Mouse (Mus musculus): Measurements from ENCODE around the gene Mogs.

GRCm38 (mm10) chr6:83161921-83162641 lies 46.8 kb downstream of the Mogs start:
- TF ChIP-seq RAD21 (IDR thresholded peaks at IDR 0.05; ENCODE audit: low read depth, low read length) (no peak), CTCF (conservative IDR thresholded peaks at IDR 0.05 in 1 of 2, IDR thresholded peaks at IDR 0.05 in 1 of 2; ENCODE audit: low read depth in 2 of 2, low read length in 2 of 2) (no peak), ZNF384 (IDR thresholded peaks at IDR 0.05; ENCODE audit: low read depth, low read length) (no peak), CHD1 (IDR thresholded peaks at IDR 0.05; ENCODE audit: low read depth, low read length) (no peak)

Measured in CH12.LX (cell line).